Mouse (Mus musculus): ENCODE measurements at regions not wholly inside any gene's neighbourhood (a gene's known extent, or its start where the extent isn't known, plus 50 kb on each side); places are given as distances from the start of the nearest gene placed in this dataset.

GRCm38 (mm10) chr5:3219770-3220169 lies 121.5 kb upstream of the Cdk6 start:
- TF ChIP-seq POLR2A (IDR thresholded peaks at IDR 0.05; ENCODE audit: low read depth, low read length) (no peak), CTCF (IDR thresholded peaks at IDR 0.05; ENCODE audit: extremely low read depth, insufficient read depth, insufficient read length, insufficient replicate concordance) (no peak)
